Mouse (Mus musculus): ENCODE measurements around the gene Gm4201. TPM values are rescaled to one million over a fixed set of nuclear protein-coding genes. Genes with fewer than 3 reads are reported as not detected.
"Not testable (repeated sequence)": the region's sequence is repeated elsewhere in the genome, so short reads cannot be mapped to it uniquely, and the experiment has no call there.

Gm4201 gene
- not detected in 2 replicates for polyA plus RNA-seq (2014; fragmentation: Nextera tagmentation; extraction: Ambion mirVana)

DNA sequence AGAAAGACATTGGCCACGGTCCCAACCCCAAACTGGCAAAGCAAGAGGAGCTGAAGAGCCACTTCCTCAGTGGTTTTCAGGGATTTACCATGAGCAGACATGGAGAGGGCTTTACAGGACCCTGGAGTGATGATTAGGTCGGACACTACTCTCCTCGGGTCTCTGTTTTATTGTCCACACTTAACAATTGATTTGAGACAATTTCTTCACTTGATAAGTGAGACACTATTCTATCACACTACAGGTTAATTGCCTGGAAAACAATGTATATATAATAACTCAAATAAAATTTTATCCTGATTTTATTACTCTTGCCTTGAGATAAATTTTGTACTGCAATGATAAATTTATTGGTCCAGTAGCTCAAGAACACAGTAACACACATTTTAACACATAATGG is at the start of gene Gm4201:
TSS of gene Gm4201 (minus strand) at position 101 of the 400 bp plus-strand sequence.
- not testable (repeated sequence) for H3K36me3 ChIP-seq (ENCODE audit: control insufficient read depth, insufficient read depth, low read length); DNase-seq (ENCODE audit: low spot score); ATAC-seq (replicated peaks; ENCODE audit: low FRiP score); H3K4me2 ChIP-seq; H3K4me3 ChIP-seq (ENCODE audit: low read depth, low read length); H3K27me3 ChIP-seq (replicated peaks; ENCODE audit: control insufficient read depth, insufficient read depth, low read length); H3K4me1 ChIP-seq (replicated peaks; ENCODE audit: control insufficient read depth, insufficient read depth, low read length); H3K9me3 ChIP-seq (ENCODE audit: control insufficient read depth, low read length); H3K9ac ChIP-seq (ENCODE audit: low read depth, low read length); H3K27ac ChIP-seq (ENCODE audit: low read depth, low read length)
- no CpG with 5 or more reads among the region's 3 CpGs for WGBS

DNA sequence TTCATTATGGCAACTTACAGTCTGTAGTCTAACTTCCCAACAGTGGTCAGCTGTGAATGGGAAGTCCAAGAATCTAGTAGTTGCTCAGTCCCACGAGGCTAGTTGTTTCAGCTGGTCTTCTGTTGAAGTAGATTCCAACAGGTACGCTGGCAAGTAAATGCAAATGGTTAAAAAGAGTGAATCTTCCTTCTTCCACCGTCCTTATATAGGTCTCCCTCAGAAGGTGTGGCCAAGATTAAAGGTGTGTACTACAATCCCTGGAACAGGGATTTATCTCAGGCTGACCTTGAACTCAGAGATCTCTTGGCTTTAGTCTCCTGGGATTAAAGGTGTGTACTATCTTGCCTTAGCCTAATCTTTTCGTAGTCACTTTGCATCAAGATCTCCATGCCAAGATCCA is 22.9 kb upstream of the Gm4201 start, which contains the start of gene Gm4565:
TSS of gene Gm4565 (minus strand) at position 101 of the 400 bp plus-strand sequence.
- not testable (repeated sequence) for H3K9ac ChIP-seq (ENCODE audit: low read depth, low read length); H3K4me1 ChIP-seq (replicated peaks; ENCODE audit: control insufficient read depth, insufficient read depth, low read length); H3K27me3 ChIP-seq (replicated peaks; ENCODE audit: control insufficient read depth, insufficient read depth, low read length); H3K27ac ChIP-seq (ENCODE audit: low read depth, low read length); H3K36me3 ChIP-seq (ENCODE audit: control insufficient read depth, insufficient read depth, low read length); H3K9me3 ChIP-seq (ENCODE audit: control insufficient read depth, low read length); H3K4me2 ChIP-seq; ATAC-seq (replicated peaks; ENCODE audit: low FRiP score); H3K4me3 ChIP-seq (ENCODE audit: low read depth, low read length); DNase-seq (ENCODE audit: low spot score)
- WGBS: 85% methylated on average over 2 of the region's 4 CpGs

DNA sequence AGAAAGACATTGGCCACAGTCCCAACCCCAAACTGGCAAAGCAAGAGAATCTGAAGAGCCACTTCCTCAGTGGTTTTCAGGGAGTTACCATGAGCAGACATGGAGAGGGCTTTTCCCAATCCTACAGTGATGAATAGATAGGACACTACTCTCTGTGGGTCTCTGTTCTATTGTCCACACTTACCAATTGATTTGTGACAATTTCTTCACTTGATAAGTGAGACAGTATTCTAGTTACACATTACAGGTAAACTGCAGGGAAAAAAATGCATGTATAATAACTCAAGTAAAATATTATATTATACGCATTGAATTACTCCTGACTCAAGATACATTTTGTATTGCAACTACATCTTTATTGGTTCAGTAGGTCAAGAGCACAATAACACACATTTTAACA is 30.4 kb downstream of the Gm4201 start, which contains the start of gene Gm8677:
TSS of gene Gm8677 (minus strand) at position 101 of the 400 bp plus-strand sequence.
- not testable (repeated sequence) for H3K36me3 ChIP-seq (ENCODE audit: control insufficient read depth, insufficient read depth, low read length); H3K4me2 ChIP-seq; ATAC-seq (replicated peaks; ENCODE audit: low FRiP score); H3K4me1 ChIP-seq (replicated peaks; ENCODE audit: control insufficient read depth, insufficient read depth, low read length); H3K9ac ChIP-seq (ENCODE audit: low read depth, low read length); H3K9me3 ChIP-seq (ENCODE audit: control insufficient read depth, low read length); DNase-seq (ENCODE audit: low spot score); H3K4me3 ChIP-seq (ENCODE audit: low read depth, low read length); H3K27ac ChIP-seq (ENCODE audit: low read depth, low read length); H3K27me3 ChIP-seq (replicated peaks; ENCODE audit: control insufficient read depth, insufficient read depth, low read length)
- no CpG with 5 or more reads among the region's 1 CpGs for WGBS

DNA sequence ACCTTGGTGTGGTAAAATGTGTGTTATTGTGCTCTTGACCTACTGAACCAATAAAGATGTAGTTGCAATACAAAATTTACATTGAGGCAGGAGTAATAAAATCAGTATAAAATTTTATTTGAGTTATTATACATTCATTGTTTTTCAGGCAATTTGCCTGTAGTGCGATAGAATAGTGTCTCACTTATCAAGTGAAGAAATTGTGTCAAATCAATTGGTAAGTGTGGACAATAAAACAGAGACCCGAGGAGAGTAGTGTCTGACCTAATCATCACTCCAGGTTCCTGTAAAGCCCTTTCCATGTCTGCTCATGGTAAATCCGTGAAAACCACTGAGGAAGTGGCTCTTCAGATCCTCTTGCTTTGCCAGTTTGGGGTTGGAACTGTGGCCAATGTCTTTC is 42.5 kb downstream of the Gm4201 start, which contains the start of gene Vmn1r152:
TSS of gene Vmn1r152 (plus strand) at position 301 of the 400 bp plus-strand sequence.
- WGBS: no CpG with 5 or more reads among the region's 3 CpGs
- DNase-seq (ENCODE audit: low spot score): not testable (repeated sequence)

More for the DNA sequence above, 42.5 kb downstream of the Gm4201 start, which contains the start of gene Vmn1r152:
- not testable (repeated sequence) for H3K9me3 ChIP-seq (ENCODE audit: control insufficient read depth, low read length); ATAC-seq (replicated peaks; ENCODE audit: low FRiP score); H3K27me3 ChIP-seq (replicated peaks; ENCODE audit: control insufficient read depth, insufficient read depth, low read length); H3K4me1 ChIP-seq (replicated peaks; ENCODE audit: control insufficient read depth, insufficient read depth, low read length); H3K27ac ChIP-seq (ENCODE audit: low read depth, low read length); H3K4me3 ChIP-seq (ENCODE audit: low read depth, low read length); H3K36me3 ChIP-seq (ENCODE audit: control insufficient read depth, insufficient read depth, low read length); H3K9ac ChIP-seq (ENCODE audit: low read depth, low read length); H3K4me2 ChIP-seq

Other genes with a start within 250 kb of the Gm4201 start
- not detected in 2 replicates for gene Gm4187, start 235.6 kb downstream of the Gm4201 start, polyA plus RNA-seq (2014; fragmentation: Nextera tagmentation; extraction: Ambion mirVana)
- gene Gm8660, start 194.3 kb downstream of the Gm4201 start, polyA plus RNA-seq (2014; fragmentation: Nextera tagmentation; extraction: Ambion mirVana): not detected in 2 replicates
- gene Vmn1r148, start 151.8 kb downstream of the Gm4201 start, polyA plus RNA-seq (2014; fragmentation: Nextera tagmentation; extraction: Ambion mirVana): not detected in 2 replicates
- not detected in 2 replicates for gene Vmn1r149, start 127.1 kb downstream of the Gm4201 start, polyA plus RNA-seq (2014; fragmentation: Nextera tagmentation; extraction: Ambion mirVana)
- gene Gm10665, start 101.3 kb downstream of the Gm4201 start, polyA plus RNA-seq (2014; fragmentation: Nextera tagmentation; extraction: Ambion mirVana): not detected in 2 replicates
- gene Vmn1r151, start 65.7 kb downstream of the Gm4201 start, polyA plus RNA-seq (2014; fragmentation: Nextera tagmentation; extraction: Ambion mirVana): not detected in 2 replicates
- not detected in 2 replicates for gene Vmn1r152, start 42.4 kb downstream of the Gm4201 start, polyA plus RNA-seq (2014; fragmentation: Nextera tagmentation; extraction: Ambion mirVana)
- not detected in 2 replicates for gene Gm8677, start 30.5 kb downstream of the Gm4201 start, polyA plus RNA-seq (2014; fragmentation: Nextera tagmentation; extraction: Ambion mirVana)
- not detected in 2 replicates for gene Gm4565, start 22.8 kb upstream of the Gm4201 start, polyA plus RNA-seq (2014; fragmentation: Nextera tagmentation; extraction: Ambion mirVana)
- not detected in 2 replicates for gene Vmn1r155, start 92.7 kb upstream of the Gm4201 start, polyA plus RNA-seq (2014; fragmentation: Nextera tagmentation; extraction: Ambion mirVana)
- not detected in 2 replicates for gene Gm8693, start 127.0 kb upstream of the Gm4201 start, polyA plus RNA-seq (2014; fragmentation: Nextera tagmentation; extraction: Ambion mirVana)
- not detected in 2 replicates for gene Gm4567, start 154.4 kb upstream of the Gm4201 start, polyA plus RNA-seq (2014; fragmentation: Nextera tagmentation; extraction: Ambion mirVana)
- gene Vmn1r157, start 196.4 kb upstream of the Gm4201 start, polyA plus RNA-seq (2014; fragmentation: Nextera tagmentation; extraction: Ambion mirVana): not detected in 2 replicates
- gene Vmn1r158, start 225.4 kb upstream of the Gm4201 start, polyA plus RNA-seq (2014; fragmentation: Nextera tagmentation; extraction: Ambion mirVana): not detected in 2 replicates